Mouse (Mus musculus): ENCODE data around the gene Crebl2. TPM values are rescaled to one million over a fixed set of nuclear protein-coding genes. Genes with fewer than 3 reads are reported as not detected.
A peak's percentile ranks its signal among the peaks of the same experiment; 100 is the strongest.

Gene Crebl2
- polyA plus RNA-seq, 1 experiment from 2014 or later, result 1.5 TPM

DNA sequence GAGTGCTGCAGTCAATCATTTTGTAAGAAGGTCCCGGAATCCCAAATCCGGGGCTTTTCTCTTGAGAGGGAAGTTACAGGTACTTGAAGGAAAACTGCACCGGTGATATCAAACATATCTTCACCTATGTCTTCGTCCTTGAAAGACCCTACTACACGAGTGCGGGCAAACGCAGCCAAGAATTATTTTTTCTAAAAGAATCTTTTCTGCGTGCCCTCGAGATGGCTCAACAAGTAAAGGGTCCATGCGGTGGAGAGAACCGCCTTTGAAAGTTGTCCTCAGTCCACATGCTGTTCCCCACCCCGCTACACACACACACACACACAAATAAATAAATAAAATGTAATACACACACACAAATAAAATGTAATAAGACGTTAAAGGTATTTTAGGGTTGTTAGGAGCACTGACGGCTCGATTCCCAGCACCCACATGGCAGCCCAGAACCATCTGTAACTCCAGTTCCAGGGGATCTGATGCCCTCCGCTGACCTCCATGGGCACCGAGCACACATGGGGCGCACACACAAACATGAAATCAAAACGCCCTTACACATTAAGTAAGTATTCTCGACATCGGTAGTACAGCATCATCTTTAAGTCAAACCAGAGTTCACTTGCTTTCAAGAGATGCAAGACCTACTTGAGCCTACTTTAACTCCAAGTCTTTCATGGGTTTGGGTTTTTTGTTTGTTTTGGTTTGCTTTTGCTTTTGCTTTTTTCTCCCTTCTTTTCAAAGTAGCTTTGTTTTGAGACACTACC lies 36.7 kb upstream of the Crebl2 start:
- Histone ChIP-seq H3K4me3 (ENCODE audit: low read depth, low read length) (peak overlapping the region; percentile 87), H3K9me3 (ENCODE audit: control insufficient read depth, low read length) (no peaks in the 10 kb centered on the region), H3K9ac (ENCODE audit: low read depth, low read length) (peak overlapping the region; percentile 96), H3K4me1 (replicated peaks; ENCODE audit: control insufficient read depth, insufficient read depth, low read length) (peaks cover 9% of the 10 kb centered on the region), H3K4me2 (peak overlapping the region; percentile 77), H3K27me3 (replicated peaks; ENCODE audit: control insufficient read depth, insufficient read depth, low read length) (no peaks in the 10 kb centered on the region), H3K27ac (ENCODE audit: low read depth, low read length) (no peak overlapping the region), H3K36me3 (ENCODE audit: control insufficient read depth, insufficient read depth, low read length) (no peaks in the 10 kb centered on the region)
- 35% methylated on average over 21 of the region's 21 CpGs for WGBS
- ATAC-seq (replicated peaks; ENCODE audit: low FRiP score) (0 out of 2 replicates have a peak, but pooled peaks have one; percentile 3), DNase-seq (ENCODE audit: low spot score) (peak; percentile 41)

DNA sequence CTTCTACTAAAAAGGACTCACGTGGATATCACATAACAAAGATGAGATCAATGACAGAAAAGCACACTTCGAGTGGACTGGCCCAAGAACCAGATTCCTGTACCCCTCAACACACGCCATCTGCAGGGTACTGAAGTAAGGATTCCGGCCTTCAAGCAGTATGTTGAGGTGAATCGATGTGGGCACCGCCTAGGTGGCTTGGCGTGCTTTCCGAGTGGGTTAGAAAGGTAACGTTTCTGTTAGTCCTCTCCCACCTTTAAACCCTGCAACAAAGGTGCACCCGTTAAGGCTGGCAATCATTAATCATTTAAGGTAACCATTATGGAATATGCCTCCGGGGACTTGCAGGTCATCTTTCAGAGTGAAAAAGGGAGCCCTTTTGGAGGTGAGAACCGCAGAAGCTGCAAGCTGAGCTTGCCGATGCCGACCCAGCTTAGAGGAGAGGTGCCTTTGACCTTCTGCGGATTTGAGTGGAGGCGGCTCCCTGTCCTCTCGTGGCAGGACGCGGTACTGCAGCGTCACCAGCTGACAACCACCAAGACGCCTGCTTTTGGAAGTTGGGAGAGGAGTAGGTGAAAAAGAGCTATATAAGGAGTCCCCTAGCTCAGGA lies 35.9 kb upstream of the Crebl2 start:
- ATAC-seq (replicated peaks; ENCODE audit: low FRiP score) (0 out of 2 replicates have a peak, but pooled peaks have one; percentile 20), DNase-seq (ENCODE audit: low spot score) (peak; percentile 80)
- H3K4me3 ChIP-seq (ENCODE audit: low read depth, low read length), result 0 out of 2 replicates have a peak overlapping the region, but pooled peaks have one; percentile 20
- no peak overlapping the region for H3K9ac ChIP-seq (ENCODE audit: low read depth, low read length)
- H3K27ac ChIP-seq (ENCODE audit: low read depth, low read length), result no peak overlapping the region
- H3K27me3 ChIP-seq (replicated peaks; ENCODE audit: control insufficient read depth, insufficient read depth, low read length), result no peaks in the 10 kb centered on the region
- peak overlapping the region; percentile 77 for H3K4me2 ChIP-seq
- 13% methylated on average over 21 of the region's 21 CpGs for WGBS
- peaks cover 6% of the 10 kb centered on the region; the same call in 1 of the 2 replicates for H3K4me1 ChIP-seq (replicated peaks; ENCODE audit: control insufficient read depth, insufficient read depth, low read length)
- no peaks in the 10 kb centered on the region for H3K9me3 ChIP-seq (ENCODE audit: control insufficient read depth, low read length)
- no peaks in the 10 kb centered on the region for H3K36me3 ChIP-seq (ENCODE audit: control insufficient read depth, insufficient read depth, low read length)

DNA sequence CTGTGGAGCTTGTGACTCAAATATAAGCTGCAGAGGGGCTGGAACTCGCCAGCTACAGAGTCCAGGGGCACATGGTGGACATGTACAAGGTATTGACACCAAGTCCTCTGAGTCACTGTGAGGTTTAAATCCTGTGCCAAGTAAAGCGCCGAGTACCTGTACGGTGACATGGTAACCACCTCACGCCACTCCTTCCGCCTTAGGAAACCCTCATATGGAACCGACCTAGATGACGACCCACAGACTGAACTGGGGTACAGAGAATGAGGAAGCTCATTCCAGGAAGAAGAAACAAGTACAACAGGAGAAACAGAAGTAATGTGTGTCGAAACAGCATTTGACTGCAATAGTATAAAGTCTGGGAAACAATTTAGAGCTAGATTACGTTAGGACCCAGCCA lies 33.7 kb upstream of the Crebl2 start:
- Histone ChIP-seq H3K4me2 (no peak overlapping the region), H3K9me3 (ENCODE audit: control insufficient read depth, low read length) (no peaks in the 10 kb centered on the region), H3K27ac (ENCODE audit: low read depth, low read length) (no peak overlapping the region), H3K9ac (ENCODE audit: low read depth, low read length) (no peak overlapping the region), H3K36me3 (ENCODE audit: control insufficient read depth, insufficient read depth, low read length) (no peaks in the 10 kb centered on the region), H3K4me1 (replicated peaks; ENCODE audit: control insufficient read depth, insufficient read depth, low read length) (0 out of 2 replicates have a peak, but pooled peaks cover 3% of the 10 kb centered on the region), H3K27me3 (replicated peaks; ENCODE audit: control insufficient read depth, insufficient read depth, low read length) (no peaks in the 10 kb centered on the region), H3K4me3 (ENCODE audit: low read depth, low read length) (no peak overlapping the region)
- no peak for DNase-seq (ENCODE audit: low spot score)
- 71% methylated on average over 10 of the region's 10 CpGs for WGBS
- no peak for ATAC-seq (replicated peaks; ENCODE audit: low FRiP score)

DNA sequence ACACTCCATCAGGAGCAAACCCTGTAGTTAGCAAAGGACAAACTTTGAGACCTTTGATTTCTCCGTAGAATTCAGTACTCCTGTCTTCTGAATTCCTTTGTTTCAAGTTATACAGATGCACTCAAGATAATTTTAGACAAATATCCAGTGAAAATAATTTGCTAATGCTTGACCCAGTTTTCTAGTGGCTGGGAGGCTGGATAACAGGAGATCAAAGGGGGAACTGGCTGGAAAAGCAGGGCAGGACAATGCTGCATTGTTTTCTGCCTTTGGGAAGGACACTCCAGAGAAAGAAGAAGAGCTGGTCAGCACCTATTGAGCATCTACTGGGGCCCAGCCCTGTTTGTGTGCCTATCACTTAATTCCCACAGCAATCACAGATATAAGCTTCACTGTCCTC lies 28.5 kb upstream of the Crebl2 start:
- 57% methylated on average over 1 of the region's 1 CpGs for WGBS
- no peak overlapping the region for H3K4me3 ChIP-seq (ENCODE audit: low read depth, low read length)
- H3K9me3 ChIP-seq (ENCODE audit: control insufficient read depth, low read length), result no peaks in the 10 kb centered on the region
- H3K4me2 ChIP-seq, result no peak overlapping the region
- no peak overlapping the region for H3K27ac ChIP-seq (ENCODE audit: low read depth, low read length)
- no peak overlapping the region for H3K9ac ChIP-seq (ENCODE audit: low read depth, low read length)
- DNase-seq (ENCODE audit: low spot score) (no peak), ATAC-seq (replicated peaks; ENCODE audit: low FRiP score) (no peak)
- no peaks in the 10 kb centered on the region for H3K36me3 ChIP-seq (ENCODE audit: control insufficient read depth, insufficient read depth, low read length)
- no peaks in the 10 kb centered on the region for H3K4me1 ChIP-seq (replicated peaks; ENCODE audit: control insufficient read depth, insufficient read depth, low read length)
- no peaks in the 10 kb centered on the region for H3K27me3 ChIP-seq (replicated peaks; ENCODE audit: control insufficient read depth, insufficient read depth, low read length)

DNA sequence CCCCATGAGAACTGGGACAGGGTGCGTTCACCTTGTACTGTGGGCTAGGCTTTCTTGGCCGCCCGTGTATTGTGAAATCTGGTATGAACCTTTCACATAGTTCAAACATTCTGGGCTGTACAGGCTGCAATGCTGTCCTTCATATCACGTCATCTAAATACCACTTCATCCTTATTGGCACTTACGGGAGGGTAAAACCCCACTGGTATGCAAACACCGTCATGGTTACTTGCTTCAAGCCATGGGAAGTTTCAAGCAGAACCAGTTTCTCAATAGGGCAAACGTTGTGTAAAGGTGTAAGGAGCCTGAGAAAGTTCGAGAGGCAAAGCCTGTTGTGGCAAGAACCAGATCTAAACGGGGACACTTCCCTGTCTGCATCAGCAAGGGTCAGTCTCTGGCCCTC lies 27.3 kb upstream of the Crebl2 start:
- H3K4me3 ChIP-seq (ENCODE audit: low read depth, low read length), result no peak overlapping the region
- no peaks in the 10 kb centered on the region for H3K4me1 ChIP-seq (replicated peaks; ENCODE audit: control insufficient read depth, insufficient read depth, low read length)
- DNase-seq (ENCODE audit: low spot score) (no peak), ATAC-seq (replicated peaks; ENCODE audit: low FRiP score) (no peak)
- H3K9ac ChIP-seq (ENCODE audit: low read depth, low read length), result no peak overlapping the region
- H3K36me3 ChIP-seq (ENCODE audit: control insufficient read depth, insufficient read depth, low read length), result no peaks in the 10 kb centered on the region
- H3K27me3 ChIP-seq (replicated peaks; ENCODE audit: control insufficient read depth, insufficient read depth, low read length), result no peaks in the 10 kb centered on the region
- H3K4me2 ChIP-seq, result no peak overlapping the region
- H3K9me3 ChIP-seq (ENCODE audit: control insufficient read depth, low read length), result no peaks in the 10 kb centered on the region
- WGBS, result 78% methylated on average over 9 of the region's 9 CpGs
- H3K27ac ChIP-seq (ENCODE audit: low read depth, low read length), result no peak overlapping the region

DNA sequence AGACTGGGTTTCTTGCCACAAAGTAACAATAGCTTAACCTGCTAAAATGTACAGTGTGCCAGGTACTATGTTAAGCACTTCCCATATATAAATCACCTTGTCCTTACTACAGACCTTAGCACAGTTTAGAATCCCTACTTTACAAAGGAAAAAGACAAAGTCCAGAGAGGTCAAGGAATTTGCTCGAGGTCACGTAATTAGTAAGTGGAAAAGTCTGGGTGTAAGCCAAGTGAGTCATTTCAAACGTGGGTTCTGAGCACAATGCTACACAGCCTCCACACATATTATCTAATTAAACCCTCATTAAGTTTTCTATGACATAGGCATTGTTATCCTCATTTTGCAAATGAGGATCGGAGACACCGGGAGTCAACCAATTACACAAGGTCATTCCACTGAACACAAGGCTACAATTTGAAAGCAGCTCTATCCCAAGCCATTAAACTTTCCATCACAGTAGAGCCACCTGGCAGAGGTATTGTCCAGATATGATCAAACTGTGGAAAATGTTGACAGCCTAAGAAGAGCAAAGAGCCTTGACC lies 25.1 kb upstream of the Crebl2 start:
- Histone ChIP-seq H3K36me3 (ENCODE audit: control insufficient read depth, insufficient read depth, low read length) (no peaks in the 10 kb centered on the region), H3K27me3 (replicated peaks; ENCODE audit: control insufficient read depth, insufficient read depth, low read length) (no peaks in the 10 kb centered on the region), H3K9me3 (ENCODE audit: control insufficient read depth, low read length) (no peaks in the 10 kb centered on the region), H3K27ac (ENCODE audit: low read depth, low read length) (no peak overlapping the region), H3K4me3 (ENCODE audit: low read depth, low read length) (no peak overlapping the region), H3K9ac (ENCODE audit: low read depth, low read length) (no peak overlapping the region), H3K4me2 (no peak overlapping the region), H3K4me1 (replicated peaks; ENCODE audit: control insufficient read depth, insufficient read depth, low read length) (no peaks in the 10 kb centered on the region)
- DNase-seq (ENCODE audit: low spot score), result no peak
- WGBS, result 78% methylated on average over 5 of the region's 5 CpGs
- no peak for ATAC-seq (replicated peaks; ENCODE audit: low FRiP score)

DNA sequence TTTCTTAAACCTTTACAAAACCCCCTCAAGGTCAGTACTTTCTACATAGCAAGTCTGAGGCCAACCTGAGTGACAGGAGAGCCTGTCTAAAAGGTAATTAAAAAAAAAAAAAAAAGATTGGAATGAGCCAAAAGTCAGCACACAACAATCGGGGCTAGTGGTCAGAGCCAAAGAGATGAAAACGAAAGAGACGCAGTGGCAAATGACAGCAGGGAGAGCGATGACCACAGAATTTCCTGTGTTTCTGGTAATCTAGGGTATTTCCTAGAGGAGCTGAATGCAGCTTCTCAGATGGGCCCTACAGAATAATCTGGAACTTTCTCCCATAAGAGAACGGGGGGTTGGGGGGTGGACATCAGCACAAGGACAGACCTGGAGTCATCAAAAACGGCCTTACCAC lies 23.8 kb upstream of the Crebl2 start:
- no peak overlapping the region; the same call in 1 of the 2 replicates for H3K4me2 ChIP-seq
- H3K27me3 ChIP-seq (replicated peaks; ENCODE audit: control insufficient read depth, insufficient read depth, low read length), result no peaks in the 10 kb centered on the region
- no peak overlapping the region for H3K27ac ChIP-seq (ENCODE audit: low read depth, low read length)
- H3K9me3 ChIP-seq (ENCODE audit: control insufficient read depth, low read length), result no peaks in the 10 kb centered on the region
- DNase-seq (ENCODE audit: low spot score), result no peak
- no peaks in the 10 kb centered on the region for H3K36me3 ChIP-seq (ENCODE audit: control insufficient read depth, insufficient read depth, low read length)
- H3K9ac ChIP-seq (ENCODE audit: low read depth, low read length), result no peak overlapping the region
- H3K4me3 ChIP-seq (ENCODE audit: low read depth, low read length), result no peak overlapping the region
- no peaks in the 10 kb centered on the region for H3K4me1 ChIP-seq (replicated peaks; ENCODE audit: control insufficient read depth, insufficient read depth, low read length)
- ATAC-seq (replicated peaks; ENCODE audit: low FRiP score), result no peak
- WGBS, result 62% methylated on average over 6 of the region's 6 CpGs

DNA sequence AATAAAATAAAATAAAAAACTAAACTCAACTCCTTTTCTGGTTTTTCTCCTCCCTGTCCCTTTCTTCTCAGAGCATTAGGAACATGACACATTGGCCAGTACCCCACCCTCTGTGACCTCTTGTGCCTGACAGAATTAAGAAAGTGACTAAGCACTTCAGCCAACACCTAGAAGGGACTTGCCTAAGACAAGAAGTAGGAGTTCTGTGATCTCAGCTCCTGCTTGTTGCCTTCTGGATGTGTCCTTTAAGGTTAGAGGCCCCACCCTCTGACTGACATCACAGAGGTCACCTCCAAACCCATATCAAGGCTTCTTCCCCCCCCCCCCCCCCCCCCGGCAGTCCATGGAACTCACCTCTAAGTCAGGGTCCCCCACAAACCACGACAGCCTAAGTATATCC lies 22.9 kb upstream of the Crebl2 start:
- no peak for ATAC-seq (replicated peaks; ENCODE audit: low FRiP score)
- Histone ChIP-seq H3K4me2 (no peak overlapping the region), H3K4me1 (replicated peaks; ENCODE audit: control insufficient read depth, insufficient read depth, low read length) (no peaks in the 10 kb centered on the region), H3K36me3 (ENCODE audit: control insufficient read depth, insufficient read depth, low read length) (no peaks in the 10 kb centered on the region), H3K4me3 (ENCODE audit: low read depth, low read length) (no peak overlapping the region), H3K9ac (ENCODE audit: low read depth, low read length) (no peak overlapping the region), H3K27me3 (replicated peaks; ENCODE audit: control insufficient read depth, insufficient read depth, low read length) (no peaks in the 10 kb centered on the region), H3K9me3 (ENCODE audit: control insufficient read depth, low read length) (no peaks in the 10 kb centered on the region), H3K27ac (ENCODE audit: low read depth, low read length) (no peak overlapping the region)
- no peak for DNase-seq (ENCODE audit: low spot score)
- WGBS, result 51% methylated on average over 2 of the region's 2 CpGs
